Mouse (Mus musculus) inflammation-experienced regulatory T-cells, adult 6 months (primary cell): ENCODE data around the gene Olfr1042. TPM values are rescaled to one million over a fixed set of nuclear protein-coding genes. Genes with fewer than 3 reads are reported as not detected.
"Not testable (repeated sequence)": the region's sequence is repeated elsewhere in the genome, so short reads cannot be mapped to it uniquely, and the experiment has no call there.

Experiments used
- ATAC-seq: one replicate; pipeline ENCODE4 v1.8.0; 2017
- polyA plus RNA-seq, 3 experiments: library from polyadenylated mRNA; unstranded; fragments of 100-300 nt; shearing (Covaris generic); gene quantifications; one replicate each; pipeline ENCODE4 v1.2.1; 2017

The Olfr1042 gene
- polyA plus RNA-seq: not detected

DNA sequence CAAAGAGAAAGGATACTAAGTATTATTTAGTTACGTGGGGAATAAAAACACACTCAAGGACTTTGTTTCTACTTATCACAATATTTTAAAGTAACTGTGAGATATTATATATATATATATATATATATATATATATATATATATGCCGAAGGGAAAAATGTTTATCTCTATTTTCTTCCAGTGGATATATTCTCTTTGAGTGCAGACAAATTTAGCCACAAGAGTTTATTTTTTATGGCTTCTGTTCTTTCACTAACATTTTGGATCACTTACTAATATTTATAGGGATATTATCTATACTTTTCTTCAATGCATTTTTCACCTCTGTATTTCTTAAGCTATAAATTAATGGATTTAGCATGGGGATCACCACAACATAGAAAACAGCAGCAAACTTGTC is at the start of gene Olfr1042:
Gene Olfr1042, minus strand, starts transcription at position 101 of the 400 bp plus-strand sequence.
- ATAC-seq: no peak

DNA sequence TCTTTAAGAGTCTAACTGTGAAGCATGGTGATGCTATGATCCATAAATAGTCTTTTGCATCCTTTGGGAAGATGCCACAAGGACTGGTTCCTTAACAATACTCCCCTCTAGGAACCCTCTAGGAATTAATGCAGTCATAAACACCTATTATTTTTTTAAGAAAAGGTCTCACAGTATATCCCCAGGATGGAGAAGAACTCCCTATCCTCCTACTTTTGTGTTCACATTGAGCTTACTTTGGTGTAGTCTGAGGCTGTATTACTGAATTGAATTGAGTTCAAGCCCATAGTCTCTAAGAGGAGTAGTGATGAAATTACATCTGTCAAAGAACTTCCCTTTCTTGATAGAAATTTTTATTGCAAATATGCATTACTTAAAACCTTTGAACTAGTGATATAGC is 41.3 kb upstream of the Olfr1042 start, which contains the start of gene Olfr1045:
Gene Olfr1045, minus strand, starts transcription at position 101 of the 400 bp plus-strand sequence.
- no peak for ATAC-seq

DNA sequence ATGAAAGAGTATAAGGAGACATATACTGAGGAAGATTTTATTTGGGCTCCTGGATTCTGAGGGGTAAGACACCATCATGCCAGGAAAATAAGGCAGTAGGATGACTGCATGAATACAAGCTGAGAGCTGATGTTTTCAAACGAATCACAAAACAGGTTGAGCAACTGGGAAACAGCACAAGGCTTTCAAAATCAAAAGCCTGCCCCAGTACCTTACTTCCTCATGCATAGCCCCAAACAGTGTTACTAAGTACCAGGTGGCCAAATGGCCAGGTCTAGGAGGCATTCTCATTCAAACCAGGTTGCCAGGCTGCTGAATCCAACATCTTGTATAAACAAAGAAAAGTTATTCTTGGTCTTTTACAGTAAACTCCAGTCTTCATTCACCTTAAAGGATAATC is 34.2 kb upstream of the Olfr1042 start:
- no peak for ATAC-seq

DNA sequence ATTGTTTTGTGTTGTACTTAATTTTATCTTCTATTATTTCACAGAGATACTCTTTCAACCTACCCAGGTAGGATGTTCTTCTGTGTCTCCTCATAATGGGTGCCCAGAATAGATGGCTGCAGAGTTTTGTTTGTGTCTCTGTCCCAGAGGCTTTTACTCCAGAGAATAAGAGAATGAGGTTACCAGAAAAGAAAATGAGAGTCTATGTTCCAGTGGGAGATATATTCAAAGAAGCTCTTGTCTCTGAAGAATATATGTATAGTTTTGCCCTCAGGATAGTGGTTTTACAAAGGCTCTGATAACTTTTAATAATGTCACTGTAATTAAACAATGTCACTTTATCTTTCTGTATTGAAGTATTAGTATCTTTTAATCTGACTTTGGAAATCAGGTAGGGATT is 23.9 kb upstream of the Olfr1042 start, which contains the start of gene Olfr52:
Gene Olfr52, minus strand, starts transcription at position 101 of the 400 bp plus-strand sequence.
- ATAC-seq: no peak

DNA sequence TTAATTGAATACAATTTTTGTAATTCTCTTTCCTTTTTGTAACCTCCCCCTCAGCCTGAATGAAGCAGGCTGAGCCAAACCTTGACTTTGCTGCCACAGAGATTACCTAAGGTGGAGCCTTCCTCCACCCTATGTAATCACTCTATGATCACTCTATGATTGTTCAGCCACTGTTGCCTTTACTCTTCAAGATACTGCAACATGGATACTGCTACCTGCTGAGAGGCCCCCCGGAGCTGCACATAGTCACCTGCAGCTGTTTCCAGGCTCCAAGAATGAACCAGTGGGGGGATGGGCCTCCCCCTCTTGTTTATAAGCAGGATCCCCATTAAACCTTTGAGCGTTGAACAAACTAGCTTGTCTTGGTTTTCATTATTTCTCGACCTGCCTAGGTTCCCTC is 18.3 kb upstream of the Olfr1042 start:
- no peak for ATAC-seq

DNA sequence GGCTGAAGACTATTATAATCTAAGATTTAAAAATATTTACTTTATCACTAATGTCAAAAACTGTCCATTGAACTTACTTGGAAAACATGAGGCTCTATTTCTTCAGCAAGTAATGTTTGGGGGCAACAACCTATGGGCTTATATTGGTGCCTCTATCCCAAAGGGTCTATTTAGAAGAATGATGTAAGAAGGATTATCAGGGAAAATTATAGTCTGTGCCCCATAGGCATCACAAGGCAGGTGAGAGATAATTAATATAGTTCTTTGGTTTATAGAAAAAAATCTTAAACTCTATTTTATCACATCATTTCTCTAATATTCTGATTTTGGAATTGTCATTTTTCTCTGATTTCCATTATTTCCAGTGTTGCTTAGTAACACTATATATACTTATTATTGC is 16.1 kb upstream of the Olfr1042 start, which contains the start of gene Olfr1044:
Gene Olfr1044, minus strand, starts transcription at position 101 of the 400 bp plus-strand sequence.
- ATAC-seq: no peak

DNA sequence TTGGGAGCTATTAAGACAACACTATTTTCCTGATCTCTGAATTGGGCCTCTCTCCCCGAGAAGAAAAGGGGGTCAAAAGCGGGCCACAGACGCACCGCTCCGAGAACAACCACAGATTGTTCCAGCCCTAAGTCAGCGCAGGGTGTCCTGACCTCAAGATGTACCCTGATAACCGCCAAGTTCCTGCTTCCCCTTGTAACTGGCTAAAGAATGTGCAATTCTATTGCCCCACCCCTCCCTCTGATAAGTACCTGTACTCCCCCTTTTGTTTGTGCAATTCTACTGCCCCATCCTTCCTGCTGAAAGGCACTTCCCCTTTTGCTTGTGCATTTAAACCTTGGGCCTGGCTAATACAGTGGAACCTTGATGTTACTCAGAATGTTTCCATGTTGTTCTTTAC is 13.8 kb upstream of the Olfr1042 start:
- not testable (repeated sequence) for ATAC-seq

DNA sequence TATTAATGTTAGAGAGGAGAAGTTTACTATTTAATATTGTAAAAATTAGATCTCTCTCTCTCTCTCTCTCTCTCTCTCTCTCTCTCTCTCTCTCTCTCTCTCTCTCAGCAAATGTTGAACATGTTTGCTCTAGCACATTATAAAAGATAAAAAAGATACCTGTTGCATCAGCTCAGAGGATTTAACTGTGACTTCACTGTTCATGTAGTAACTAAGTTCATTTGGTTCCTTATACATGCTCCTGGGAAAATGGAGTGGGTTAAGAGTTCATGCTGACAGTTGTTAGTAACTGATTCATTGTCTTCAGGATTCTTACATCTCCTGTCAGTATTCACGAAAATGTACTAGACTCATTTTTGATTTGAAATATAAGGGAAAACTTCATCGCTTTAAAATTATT is 5.8 kb upstream of the Olfr1042 start, which contains the start of gene Olfr1043:
Gene Olfr1043, minus strand, starts transcription at position 101 of the 400 bp plus-strand sequence.
- ATAC-seq: no peak

DNA sequence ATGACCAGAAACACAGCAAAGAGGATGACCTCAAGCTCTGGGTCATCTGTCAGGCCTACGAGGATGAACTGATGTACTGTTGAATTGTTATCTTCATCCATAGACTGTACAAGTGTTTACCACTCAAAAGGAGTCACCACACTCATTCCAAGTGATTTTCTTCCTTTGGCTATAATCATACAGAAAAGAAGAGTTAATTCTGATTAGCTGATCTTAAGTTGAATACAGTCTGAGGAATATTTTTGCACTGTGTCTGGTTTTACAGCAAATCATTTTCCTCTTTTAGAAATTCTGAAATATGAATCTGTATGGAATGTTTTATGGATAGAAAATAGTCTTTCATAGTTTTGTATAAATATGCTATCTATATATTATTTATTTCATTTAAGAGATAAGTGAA is 15.0 kb downstream of the Olfr1042 start, which contains the start of gene Olfr1040:
Gene Olfr1040, minus strand, starts transcription at position 101 of the 400 bp plus-strand sequence.
- no peak for ATAC-seq

DNA sequence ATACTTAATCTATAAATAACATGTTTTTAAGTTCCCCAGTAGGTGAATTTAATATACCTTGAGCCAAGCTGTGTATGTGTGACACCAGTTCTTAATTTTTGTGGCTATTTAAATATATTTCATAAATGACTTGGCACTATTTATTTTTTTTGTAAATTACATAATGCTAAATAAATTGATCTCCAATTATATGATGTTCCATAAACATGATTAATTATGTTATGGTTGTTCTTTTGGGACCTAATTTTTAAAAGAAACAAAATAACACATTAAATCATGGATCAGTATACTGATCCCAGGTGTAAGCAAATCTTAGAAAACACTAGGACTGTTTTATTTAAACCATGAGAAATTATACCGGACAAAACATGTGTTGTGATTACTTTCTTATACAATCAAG is 25.8 kb downstream of the Olfr1042 start, which contains the start of gene Olfr1039:
Gene Olfr1039, minus strand, starts transcription at position 101 of the 400 bp plus-strand sequence.
- no peak for ATAC-seq

Other genes with a start within 250 kb of the Olfr1042 start
- gene Olfr1025-ps1, start 246.6 kb downstream of the Olfr1042 start, polyA plus RNA-seq: not detected
- gene Olfr1026, start 240.3 kb downstream of the Olfr1042 start, polyA plus RNA-seq: not detected
- not detected for gene Olfr1028, start 211.4 kb downstream of the Olfr1042 start, polyA plus RNA-seq
- gene Olfr1029, start 187.9 kb downstream of the Olfr1042 start, polyA plus RNA-seq: not detected
- gene Olfr1030, start 182.6 kb downstream of the Olfr1042 start, polyA plus RNA-seq: not detected
- not detected for gene Olfr1031, start 171.5 kb downstream of the Olfr1042 start, polyA plus RNA-seq
- gene Olfr1032, start 156.3 kb downstream of the Olfr1042 start, polyA plus RNA-seq: not detected
- 1 to 10 TPM in 1 of 3 experiments, not detected in 2; 1.2 TPM for gene Olfr1033, start 141.2 kb downstream of the Olfr1042 start, polyA plus RNA-seq
- not detected for gene Olfr1034, start 116.0 kb downstream of the Olfr1042 start, polyA plus RNA-seq
- gene Olfr1036, start 87.8 kb downstream of the Olfr1042 start, polyA plus RNA-seq: not detected
- gene Olfr1037, start 74.5 kb downstream of the Olfr1042 start, polyA plus RNA-seq: not detected
- gene Olfr1039, start 25.9 kb downstream of the Olfr1042 start, polyA plus RNA-seq: not detected
- not detected for gene Olfr1040, start 15.1 kb downstream of the Olfr1042 start, polyA plus RNA-seq
- not detected for gene Olfr1043, start 5.7 kb upstream of the Olfr1042 start, polyA plus RNA-seq
- not detected for gene Olfr1044, start 16.0 kb upstream of the Olfr1042 start, polyA plus RNA-seq
- gene Olfr52, start 23.8 kb upstream of the Olfr1042 start, polyA plus RNA-seq: not detected
- gene Olfr1045, start 41.2 kb upstream of the Olfr1042 start, polyA plus RNA-seq: not detected
- not detected for gene Olfr1046, start 57.5 kb upstream of the Olfr1042 start, polyA plus RNA-seq
- gene Olfr1047, start 69.6 kb upstream of the Olfr1042 start, polyA plus RNA-seq: not detected
- gene Olfr1048, start 78.5 kb upstream of the Olfr1042 start, polyA plus RNA-seq: not detected
- gene Olfr1049, start 96.5 kb upstream of the Olfr1042 start, polyA plus RNA-seq: not detected
- gene Olfr1051, start 117.2 kb upstream of the Olfr1042 start, polyA plus RNA-seq: not detected
- gene Olfr1052, start 130.6 kb upstream of the Olfr1042 start, polyA plus RNA-seq: under 1 TPM in 1 of 3 experiments, not detected in 2; 0.21 TPM
- not detected for gene Olfr1053, start 153.4 kb upstream of the Olfr1042 start, polyA plus RNA-seq
- not detected for gene Olfr1054, start 173.6 kb upstream of the Olfr1042 start, polyA plus RNA-seq
- not detected for gene Olfr1055, start 188.4 kb upstream of the Olfr1042 start, polyA plus RNA-seq
- not detected for gene Olfr1056, start 200.6 kb upstream of the Olfr1042 start, polyA plus RNA-seq
- not detected for gene Olfr1057, start 216.6 kb upstream of the Olfr1042 start, polyA plus RNA-seq
- gene Olfr1058, start 226.7 kb upstream of the Olfr1042 start, polyA plus RNA-seq: not detected